Mouse (Mus musculus): ENCODE data around the gene Nbdy. TPM values are rescaled to one million over a fixed set of nuclear protein-coding genes. Genes with fewer than 3 reads are reported as not detected.

Nbdy gene
- total RNA-seq (2021): 10 to 100 TPM; 17.6 to 21.4 TPM

DNA sequence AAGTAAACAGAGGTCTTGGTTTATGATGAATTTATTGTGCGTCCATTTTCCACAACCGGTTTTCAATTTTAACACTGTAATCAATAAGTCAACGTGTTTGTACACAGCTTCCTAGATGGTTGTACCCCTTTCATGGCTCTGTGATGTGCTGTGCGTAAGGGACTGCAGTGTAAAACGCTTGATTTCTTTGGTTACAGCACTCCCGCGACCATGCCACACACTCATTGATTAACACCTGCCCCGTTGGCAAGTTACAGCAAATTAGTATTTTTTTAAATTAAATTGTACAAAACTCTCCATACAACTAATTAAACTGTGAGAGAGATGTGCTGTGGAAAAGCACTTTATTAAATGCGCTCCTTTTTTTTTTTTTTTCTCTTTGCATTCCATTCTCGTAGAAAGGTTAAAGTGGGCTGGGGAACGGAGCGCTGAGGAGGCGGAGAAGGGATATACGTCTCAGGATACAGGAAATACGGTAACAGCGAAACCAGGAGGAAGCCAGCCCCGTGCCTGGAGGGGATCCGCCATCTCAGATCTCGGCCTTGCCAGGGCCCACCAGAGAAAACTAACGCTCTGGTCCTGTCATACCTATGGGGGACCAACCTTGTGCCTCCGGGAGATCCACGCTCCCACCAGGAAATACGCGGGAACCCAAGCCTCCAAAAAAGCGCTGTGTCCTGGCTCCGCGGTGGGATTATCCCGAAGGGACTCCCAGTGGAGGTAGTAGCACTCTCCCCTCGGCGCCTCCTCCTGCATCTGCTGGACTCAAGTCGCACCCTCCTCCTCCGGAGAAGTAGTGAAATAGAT lies at the start of gene Nbdy:
Gene Nbdy, plus strand, starts transcription at position 481 of the 807 bp plus-strand sequence.
- intact Hi-C loops (cut with DNase I): loop anchor here (5.0 kb wide), 1 partner anchor 226 kb away; the partner anchor contains the start of gene Ubqln2
- DNase-seq (ENCODE audit: low spot score): peak; percentile 28

DNA sequence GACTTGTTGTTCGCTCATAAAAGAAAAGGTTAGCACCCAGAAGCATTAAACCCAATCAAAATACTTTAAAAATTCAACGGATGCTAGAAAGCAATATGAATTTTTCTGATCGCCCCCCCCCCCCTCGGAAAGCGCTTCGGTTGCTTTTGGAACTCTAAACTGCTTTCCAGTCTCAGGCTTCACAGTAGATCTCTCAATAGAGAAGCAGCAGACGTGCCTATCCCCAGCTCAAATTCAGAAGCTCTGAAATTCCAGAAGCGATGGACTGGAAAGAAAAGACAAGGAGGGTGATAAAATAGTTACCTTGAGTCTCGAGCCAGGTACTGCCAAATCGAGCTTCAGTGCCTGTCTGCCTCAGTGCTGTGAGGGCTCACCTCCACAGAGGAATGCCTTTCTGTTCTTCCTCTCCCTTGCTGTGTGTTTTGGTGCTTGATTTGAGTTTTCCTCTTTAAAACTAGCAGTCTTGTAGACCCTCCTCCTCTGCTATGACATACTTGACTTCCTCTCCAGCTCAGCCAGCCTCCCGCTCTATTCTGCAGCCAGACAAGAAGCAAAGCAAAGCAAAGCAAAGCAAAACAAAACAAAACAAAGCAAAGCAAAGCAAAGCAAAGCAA lies 27.5 kb upstream of the Nbdy start, which contains the start of gene Kctd12b:
Gene Kctd12b, minus strand, starts transcription at position 610 of the 614 bp plus-strand sequence.
- intact Hi-C loops (cut with DNase I): no loop called here
- no peak for DNase-seq (ENCODE audit: low spot score)

DNA sequence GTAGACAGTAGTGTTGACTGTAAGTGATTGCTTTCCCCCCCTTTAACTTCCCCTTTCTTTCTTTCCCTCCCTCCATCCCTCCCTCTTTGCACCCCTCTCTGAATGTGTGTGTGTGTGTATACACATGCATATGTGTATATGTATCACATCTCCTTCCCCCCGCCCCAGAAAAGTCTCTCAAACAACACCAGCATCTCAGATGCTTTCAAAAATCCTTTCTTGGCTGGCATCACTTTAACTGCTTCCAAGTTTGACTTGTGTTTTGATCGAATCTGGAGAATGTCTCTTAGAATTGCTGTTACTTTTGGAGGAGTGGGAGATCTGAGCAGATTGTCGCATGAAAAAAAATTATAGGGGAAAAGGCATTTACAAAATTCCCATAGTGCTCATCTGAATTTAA lies 22.9 kb upstream of the Nbdy start:
- no peak for DNase-seq (ENCODE audit: low spot score)
- intact Hi-C loops (cut with DNase I): loop anchor here (10.0 kb wide), 1 partner anchor 96 kb away; no protein-coding TSS in a partner anchor

DNA sequence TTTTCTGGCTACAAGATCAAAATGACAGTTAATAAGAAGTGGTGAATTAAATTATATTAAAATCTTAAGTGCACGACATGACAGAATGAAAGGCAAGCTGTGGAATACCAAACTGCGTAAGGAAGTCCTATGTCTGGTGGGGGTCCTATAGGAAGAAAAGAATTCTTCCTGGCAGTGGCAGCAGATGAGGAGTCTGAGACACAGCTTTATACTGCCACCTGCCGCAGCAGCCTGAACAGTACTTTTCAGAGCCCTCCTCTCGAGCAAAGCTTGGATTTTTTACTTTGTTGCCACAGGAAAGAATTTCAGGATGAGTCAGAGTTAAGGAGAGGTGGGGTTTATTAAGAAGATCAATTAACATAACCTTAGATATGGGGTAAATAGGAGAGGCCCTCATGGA lies 15.7 kb upstream of the Nbdy start:
- intact Hi-C loops (cut with DNase I): loop anchor here (2.0 to 10.0 kb wide), 2 partner anchors 71 to 103 kb away; no protein-coding TSS in a partner anchor
- DNase-seq (ENCODE audit: low spot score): no peak

DNA sequence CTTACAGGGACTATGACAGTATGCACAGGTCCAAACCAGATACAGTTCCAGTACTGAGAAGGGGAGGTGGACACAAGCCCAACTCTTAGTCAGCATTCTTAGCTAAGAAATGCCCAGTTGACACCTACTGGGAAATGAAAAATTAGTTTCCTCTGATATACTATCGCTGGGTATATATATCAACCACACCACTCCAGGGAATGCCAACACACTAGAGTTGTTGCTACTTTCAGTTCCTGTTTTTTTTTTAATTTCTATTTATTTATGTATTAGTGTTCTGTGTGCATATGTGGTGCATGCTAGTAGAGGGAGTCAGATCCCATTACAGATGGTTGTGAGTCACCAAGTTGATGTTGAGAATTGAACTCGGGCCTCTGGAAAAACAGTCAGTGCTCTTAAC lies 6.7 kb upstream of the Nbdy start:
- no peak for DNase-seq (ENCODE audit: low spot score)
- intact Hi-C loops (cut with DNase I): loop anchor here (5.0 kb wide), 1 partner anchor 329 kb away; no protein-coding TSS in a partner anchor

DNA sequence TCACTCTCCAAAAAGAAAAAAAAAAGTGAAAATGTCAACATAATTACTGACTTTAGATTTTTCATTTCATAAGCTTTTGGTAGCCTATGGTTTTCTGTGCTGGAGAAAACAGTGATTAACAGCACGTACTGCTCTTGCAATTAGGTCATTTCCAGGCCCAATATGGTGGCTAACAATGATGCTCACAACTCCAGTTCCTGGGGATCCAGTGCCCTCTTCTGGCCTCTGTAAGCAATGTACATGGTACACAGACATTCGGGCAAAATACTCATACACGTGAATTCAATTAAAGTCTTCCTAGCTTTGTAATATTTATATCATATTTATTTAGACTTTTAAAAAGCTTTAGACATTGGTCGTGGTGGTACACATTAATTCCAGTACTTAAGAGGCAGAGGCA lies 3.8 kb upstream of the Nbdy start:
- intact Hi-C loops (cut with DNase I): loop anchor here (5.0 kb wide), 2 partner anchors 222 to 332 kb away; partner anchors contain the start of gene Ubqln2
- DNase-seq (ENCODE audit: low spot score): no peak

DNA sequence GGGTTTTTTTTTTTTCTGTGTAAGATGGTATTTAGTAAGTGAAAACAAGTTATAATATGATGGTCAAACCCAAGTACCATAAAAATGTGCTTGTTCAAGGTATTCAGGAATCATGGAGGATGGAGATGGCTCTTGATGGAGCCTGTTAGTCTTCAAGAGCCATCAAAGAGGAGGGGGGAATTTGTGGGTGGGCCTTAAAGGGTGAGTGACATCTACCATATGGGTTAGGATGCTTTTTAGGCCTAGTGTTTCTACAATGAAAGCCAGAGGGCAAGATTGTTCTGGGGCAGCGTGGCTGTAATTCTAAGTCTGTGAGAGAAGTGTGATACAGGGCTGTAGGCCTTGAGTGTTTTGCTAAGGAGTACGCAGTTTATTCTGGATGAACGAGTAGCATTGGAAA lies 1.0 kb downstream of the Nbdy start:
- DNase-seq (ENCODE audit: low spot score): no peak

DNA sequence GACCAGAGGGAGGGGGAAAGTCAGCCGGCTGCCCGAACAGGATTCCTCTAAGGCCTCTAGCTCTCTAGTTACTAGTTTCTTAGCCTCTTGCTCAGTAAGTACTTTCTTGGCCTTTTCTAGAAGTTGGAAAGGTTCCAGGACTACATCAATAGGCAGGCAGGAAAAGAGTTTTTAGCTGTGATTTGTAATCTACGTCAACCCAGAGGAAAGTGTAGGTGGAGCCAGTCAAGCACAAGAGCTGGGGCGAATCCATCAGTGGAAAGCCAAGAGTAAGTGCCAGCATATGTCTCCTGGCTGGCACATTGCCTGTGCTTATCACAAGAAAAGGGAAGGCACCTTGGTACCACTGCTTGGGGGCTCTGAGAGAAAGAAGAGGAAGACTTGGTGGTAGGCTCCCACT lies 12.3 kb downstream of the Nbdy start:
- DNase-seq (ENCODE audit: low spot score): no peak
- intact Hi-C loops (cut with DNase I): no loop called here

More for the DNA sequence above, 1.0 kb downstream of the Nbdy start:
- intact Hi-C loops (cut with DNase I): loop anchor here (5.0 kb wide), 1 partner anchor 227 kb away; the partner anchor contains the start of gene Ubqln2

DNA sequence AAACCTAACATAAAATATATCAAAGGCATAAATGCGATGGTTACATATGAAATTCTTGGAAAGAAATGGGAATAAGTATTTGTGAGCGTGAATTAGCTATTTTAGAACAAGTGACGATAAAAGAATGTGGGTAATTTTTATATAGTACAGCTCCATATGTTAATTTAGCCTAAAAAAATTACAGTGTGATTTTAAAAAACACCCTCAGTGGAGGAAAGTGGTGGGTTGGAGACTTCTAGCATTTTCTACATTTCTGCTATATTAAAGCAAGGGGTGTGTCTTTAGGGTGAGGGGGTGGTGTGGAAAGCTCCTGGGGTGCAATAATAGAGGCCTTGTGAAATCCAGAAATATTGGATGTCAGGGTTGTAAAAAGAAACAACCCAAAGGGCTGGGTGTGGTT lies 19.1 kb downstream of the Nbdy start:
- no peak for DNase-seq (ENCODE audit: low spot score)
- intact Hi-C loops (cut with DNase I): no loop called here

DNA sequence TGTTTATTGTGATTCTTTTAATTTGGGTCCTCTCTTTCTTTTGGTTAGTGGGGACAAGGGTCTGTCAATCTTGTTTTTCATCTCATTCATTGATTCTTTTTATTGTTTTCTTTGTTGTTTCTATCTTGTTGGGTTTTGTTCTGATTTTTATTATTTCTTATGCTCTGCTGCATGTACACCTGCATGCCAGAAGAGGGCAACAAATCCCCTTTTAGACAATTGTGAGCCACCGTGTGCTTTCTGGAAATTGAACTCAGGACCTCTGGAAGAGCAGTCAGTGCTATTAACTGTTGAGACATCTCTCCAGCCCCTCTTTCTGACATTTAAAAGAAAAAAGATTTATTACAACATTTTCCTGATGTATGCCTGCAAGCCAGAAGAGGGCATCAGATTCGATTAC lies 25.8 kb downstream of the Nbdy start:
- intact Hi-C loops (cut with DNase I): no loop called here

More for the DNA sequence above, 25.8 kb downstream of the Nbdy start:
- DNase-seq (ENCODE audit: low spot score): no peak

Other genes with a start within 250 kb of the Nbdy start
- 10 to 100 TPM; 22.7 to 26.5 TPM for gene Ubqln2, start 225.4 kb upstream of the Nbdy start, total RNA-seq (2021)
- gene Cypt3, start 165.0 kb upstream of the Nbdy start, total RNA-seq (2021): not detected
- gene Kctd12b, start 27.2 kb upstream of the Nbdy start, total RNA-seq (2021): 10 to 100 TPM; 10.8 to 10.9 TPM
- gene Spin2c, start 108.6 kb downstream of the Nbdy start, total RNA-seq (2021): not detected